Mouse (Mus musculus) forebrain, embryonic 11.5 days (tissue): ENCODE measurements around the gene Vav2. TPM values are rescaled to one million over a fixed set of nuclear protein-coding genes. Genes with fewer than 3 reads are reported as not detected.

Experiments used
- ATAC-seq: fragments of 200-750 bp; cut with Nextera tagmentation; replicated peaks from 2 replicates; pipeline ENCODE4 v1.8.0; 2017; ENCODE audit warnings: moderate TSS enrichment; ENCODE audit not compliant: low FRiP score
- DNase-seq: peaks from one replicate; pipeline ENCODE4 v3.0.0-alpha.2; 2017; ENCODE audit warnings: low spot score
- H3K27ac ChIP-seq: fragments of 300-500 bp; sonication (generic); 2 replicates; pipeline ENCODE4 v1.5.1; 2014; ENCODE audit warnings: low read depth, low read length
- H3K27me3 ChIP-seq: fragments of 300-500 bp; sonication (generic); 2 replicates; pipeline ENCODE4 v1.6.1; 2014; ENCODE audit warnings: mild to moderate bottlenecking, low read length, mixed read lengths; ENCODE audit not compliant: control insufficient read depth, insufficient read depth
- H3K36me3 ChIP-seq: fragments of 300-500 bp; sonication (generic); 2 replicates; pipeline ENCODE4 v1.6.1; 2014; ENCODE audit warnings: mild to moderate bottlenecking, low read length, moderate library complexity, mixed read lengths; ENCODE audit not compliant: control insufficient read depth, insufficient read depth
- H3K4me1 ChIP-seq: fragments of 300-500 bp; sonication (generic); replicated peaks from 2 replicates; pipeline ENCODE4 v1.6.1; 2014; ENCODE audit warnings: low read length, mixed read lengths; ENCODE audit not compliant: control insufficient read depth, insufficient read depth
- H3K4me2 ChIP-seq: fragments of 300-500 bp; sonication (generic); 2 replicates; pipeline ENCODE4 v1.6.1; 2014; ENCODE audit warnings: low read depth, mild to moderate bottlenecking, low read length, moderate library complexity, mixed read lengths; ENCODE audit not compliant: severe bottlenecking
- H3K4me3 ChIP-seq: fragments of 300-500 bp; sonication (generic); 2 replicates; pipeline ENCODE4 v1.5.1; 2014; ENCODE audit warnings: low read depth, low read length
- H3K9ac ChIP-seq: fragments of 300-500 bp; sonication (generic); 2 replicates; pipeline ENCODE4 v1.6.1; 2014; ENCODE audit warnings: low read length
- H3K9me3 ChIP-seq: fragments of 300-500 bp; sonication (generic); 2 replicates; pipeline ENCODE4 v1.6.1; 2016; ENCODE audit warnings: low read length, mixed read lengths; ENCODE audit not compliant: control insufficient read depth
- WGBS: fragments of 180-500 bp; shearing (Covaris S2); extraction: QIAGEN DNeasy Blood & Tissue Kit; methylation state at CpG from one replicate; pipeline ENCODE4 v1.1.7; 2014; 5-methylcytosine and 5-hydroxymethylcytosine counted together
- polyA plus RNA-seq: library from polyadenylated mRNA; unstranded; fragments of >200 nt; fragmentation: Nextera tagmentation; extraction: Ambion mirVana; gene quantifications from 2 replicates; pipeline ENCODE4 v1.2.1, GENCODE M21; 2014

The Vav2 gene
- polyA plus RNA-seq, 1 experiment from 2014 or later: 12.7 TPM

DNA sequence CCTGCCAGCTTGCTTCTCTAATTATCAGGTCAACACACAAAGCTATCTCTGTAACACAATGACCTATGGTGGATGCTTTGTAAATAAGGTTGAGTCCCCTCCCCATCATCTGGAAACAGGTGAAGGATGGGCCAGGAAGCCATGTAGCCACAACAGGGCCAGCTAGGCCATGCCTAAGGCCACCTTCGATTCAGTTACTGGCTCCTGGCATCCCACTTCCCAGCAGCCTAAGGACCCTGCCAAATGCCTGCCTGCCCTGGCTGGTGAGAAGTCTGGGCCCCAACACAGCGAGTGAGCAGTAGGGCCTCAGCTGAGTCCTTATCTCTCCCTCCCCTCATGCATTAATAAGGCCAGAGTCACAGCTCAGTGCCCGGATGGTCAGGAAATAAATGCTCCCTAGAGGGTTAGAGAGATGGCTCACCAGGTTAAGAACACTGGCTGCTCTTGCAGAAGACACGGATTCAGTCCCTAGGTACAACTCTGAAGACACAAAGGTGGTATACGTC is 9.1 kb downstream of the Vav2 start:
- DNase-seq (no peak), ATAC-seq (no peak)
- no peaks in the 10 kb centered on the region for H3K27me3 ChIP-seq
- no peaks in the 10 kb centered on the region for H3K9me3 ChIP-seq
- H3K9ac ChIP-seq: no peak overlapping the region; the same call in 1 of the 2 replicates
- H3K27ac ChIP-seq: no peak overlapping the region
- H3K36me3 ChIP-seq: no peaks in the 10 kb centered on the region
- 78% methylated on average over 5 of the region's 5 CpGs for WGBS
- H3K4me1 ChIP-seq: peaks cover 36% of the 10 kb centered on the region
- no peak overlapping the region for H3K4me2 ChIP-seq
- H3K4me3 ChIP-seq: no peak overlapping the region

DNA sequence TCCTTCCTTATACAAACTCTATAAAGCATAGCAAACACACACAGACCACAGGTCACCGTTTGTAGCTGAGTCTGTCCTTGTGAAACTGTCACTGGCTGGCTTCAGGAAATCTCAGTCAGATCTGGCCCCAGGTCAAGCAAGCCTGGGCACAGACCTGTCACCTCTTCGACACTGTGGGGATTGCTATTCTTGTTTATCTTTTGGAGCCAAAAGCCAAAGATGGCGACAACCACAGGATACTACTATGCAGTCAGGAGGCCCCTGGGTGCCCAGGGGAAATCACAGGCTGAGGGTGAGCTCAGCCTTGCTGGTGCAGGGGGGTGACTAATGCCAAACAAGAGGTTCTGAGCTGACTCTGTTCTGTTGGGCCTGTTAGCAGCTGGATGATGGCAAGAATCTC is 10.4 kb downstream of the Vav2 start:
- no peak for ATAC-seq
- 65% methylated on average over 3 of the region's 3 CpGs for WGBS
- peaks cover 44% of the 10 kb centered on the region for H3K4me1 ChIP-seq
- H3K27ac ChIP-seq: no peak overlapping the region
- no peak for DNase-seq
- H3K4me3 ChIP-seq: no peak overlapping the region
- H3K4me2 ChIP-seq: no peak overlapping the region
- H3K36me3 ChIP-seq: no peaks in the 10 kb centered on the region
- H3K9me3 ChIP-seq: no peaks in the 10 kb centered on the region
- H3K9ac ChIP-seq: no peak overlapping the region
- no peaks in the 10 kb centered on the region for H3K27me3 ChIP-seq

DNA sequence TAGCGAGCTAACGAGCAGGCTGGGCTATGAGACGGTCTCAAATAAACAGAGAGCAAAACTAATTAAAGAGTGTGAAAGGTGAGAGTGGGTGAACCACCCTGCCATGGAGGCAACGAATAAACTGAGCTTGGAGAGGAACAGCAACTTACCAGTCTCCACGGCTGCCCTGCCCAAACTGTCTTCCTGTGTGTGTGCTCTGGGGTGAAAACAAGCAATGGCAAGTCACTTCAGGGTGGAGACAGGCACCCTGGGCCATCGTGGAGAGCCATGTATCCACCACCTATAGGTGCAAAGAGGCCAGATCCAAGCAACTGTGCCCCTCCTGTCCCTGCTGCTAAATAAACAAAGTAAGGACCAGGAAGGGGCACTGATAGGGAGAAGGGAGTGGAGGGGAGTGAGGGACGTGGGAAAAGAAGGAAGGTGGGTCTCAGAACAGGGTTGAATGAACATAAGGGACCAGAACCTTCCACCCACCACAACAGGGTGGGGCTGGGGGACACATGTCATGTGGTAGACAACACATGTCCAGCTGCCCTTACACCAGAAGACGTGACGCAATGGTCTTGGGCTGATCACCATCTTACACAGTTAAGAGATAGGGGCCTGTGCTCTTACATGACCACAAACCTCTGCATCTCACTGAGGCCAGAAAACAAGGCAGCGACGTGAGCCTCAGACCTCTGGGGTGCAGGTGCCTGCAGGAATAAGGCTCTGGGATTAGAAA is 11.6 kb downstream of the Vav2 start:
- Histone ChIP-seq H3K4me1 (peaks cover 49% of the 10 kb centered on the region), H3K4me2 (no peak overlapping the region), H3K36me3 (no peaks in the 10 kb centered on the region), H3K27me3 (no peaks in the 10 kb centered on the region), H3K27ac (no peak overlapping the region), H3K9me3 (no peaks in the 10 kb centered on the region), H3K4me3 (no peak overlapping the region), H3K9ac (0 out of 2 replicates have a peak overlapping the region, but pooled peaks have one; percentile 9)
- DNase-seq (no peak), ATAC-seq (no peak)
- whole genome bisulfite sequencing: 62% methylated on average over 11 of the region's 11 CpGs

DNA sequence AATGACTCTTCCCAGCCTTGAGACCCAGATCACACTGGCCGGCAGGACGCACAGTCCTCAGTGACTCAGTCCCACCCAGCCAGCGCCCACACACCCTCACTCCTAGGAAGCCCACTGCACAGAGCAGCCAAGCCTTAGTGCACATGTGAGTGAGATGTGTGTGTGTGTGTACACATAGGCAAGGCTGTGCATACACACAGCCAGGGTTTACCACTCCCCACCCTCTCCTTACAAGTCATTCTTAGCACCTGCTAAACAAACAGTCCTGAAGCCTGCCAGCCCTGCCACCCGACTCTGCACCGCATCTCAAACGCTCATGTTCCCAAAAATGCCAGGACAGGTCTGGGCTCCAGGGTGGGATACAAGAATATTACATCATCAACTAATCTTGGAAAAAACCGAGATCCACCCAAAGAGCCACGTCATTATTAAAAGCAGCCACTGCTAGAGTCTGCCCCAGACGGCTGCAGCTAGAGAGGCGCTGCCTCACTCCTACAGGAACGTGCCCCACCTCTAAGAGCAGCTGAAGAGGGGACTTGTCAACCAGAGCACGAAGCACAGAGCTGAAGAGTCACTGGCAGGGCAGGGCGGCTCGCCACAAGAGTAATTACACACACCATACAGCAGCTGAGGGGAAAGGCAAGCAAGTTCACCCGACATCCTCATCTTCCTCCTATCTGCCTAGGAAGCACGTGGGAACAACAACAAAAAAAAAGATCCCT is 12.7 kb downstream of the Vav2 start:
- Histone ChIP-seq H3K27me3 (no peaks in the 10 kb centered on the region), H3K27ac (peak overlapping the region; percentile 73), H3K36me3 (no peaks in the 10 kb centered on the region), H3K4me1 (peaks cover 49% of the 10 kb centered on the region), H3K9me3 (no peaks in the 10 kb centered on the region), H3K4me2 (peak overlapping the region; percentile 38), H3K4me3 (no peak overlapping the region), H3K9ac (peak overlapping the region; percentile 9)
- DNase-seq (peak; percentile 66), ATAC-seq (peak; percentile 77)
- 14% methylated on average over 16 of the region's 16 CpGs for WGBS

DNA sequence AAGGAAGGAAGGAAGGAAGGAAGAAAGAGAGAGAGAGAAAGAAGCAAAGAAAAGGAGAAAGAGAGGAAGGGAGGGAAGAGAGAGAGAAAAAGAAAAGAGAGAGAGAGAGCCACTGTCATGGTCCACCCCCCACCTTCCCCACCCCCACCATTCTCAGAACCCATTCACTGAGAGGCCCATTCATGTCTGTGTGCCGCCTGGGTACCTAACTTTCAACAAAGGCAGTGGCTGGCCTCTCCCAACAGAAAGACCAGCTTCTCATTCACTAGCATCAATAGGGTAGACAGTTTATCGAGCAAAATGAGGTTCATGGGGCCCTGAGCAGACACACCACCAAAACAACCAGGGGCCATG is 13.3 kb downstream of the Vav2 start:
- no peak overlapping the region for H3K4me3 ChIP-seq
- ATAC-seq: peak; percentile 56

DNA sequence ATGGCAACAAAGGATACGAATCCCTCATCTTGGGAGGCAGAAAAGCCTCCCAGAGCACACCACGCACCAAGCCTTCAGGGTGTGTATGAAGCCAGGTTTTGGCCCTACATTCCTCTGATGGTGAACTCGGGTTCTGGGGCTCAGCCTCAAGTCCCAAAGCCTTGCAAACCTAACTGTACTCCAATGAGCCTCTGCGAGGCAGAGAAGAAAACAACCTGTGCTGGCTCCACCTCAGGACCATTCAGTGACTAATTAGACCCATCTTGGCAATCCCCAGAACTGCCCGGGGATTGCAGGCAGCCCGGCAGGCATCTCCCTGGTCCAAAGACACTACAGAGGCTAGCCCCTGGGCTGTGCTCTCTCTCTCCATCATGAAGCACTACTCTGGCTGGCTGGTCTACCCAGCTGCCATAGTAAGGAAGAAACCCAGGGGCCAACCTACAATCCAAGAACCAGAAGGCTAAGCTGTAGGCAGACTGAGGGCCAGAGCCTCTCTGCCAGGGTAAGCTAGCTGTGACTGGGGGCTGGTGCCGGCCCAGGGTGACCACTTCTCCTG is 14.5 kb downstream of the Vav2 start:
- ATAC-seq: no peak
- Histone ChIP-seq H3K27ac (peak overlapping the region; percentile 60; the same call in 1 of the 2 replicates), H3K4me3 (no peak overlapping the region), H3K9ac (no peak overlapping the region), H3K4me2 (no peak overlapping the region), H3K27me3 (no peaks in the 10 kb centered on the region), H3K4me1 (peaks cover 44% of the 10 kb centered on the region), H3K36me3 (no peaks in the 10 kb centered on the region), H3K9me3 (no peaks in the 10 kb centered on the region)
- 12% methylated on average over 7 of the region's 7 CpGs for WGBS
- no peak for DNase-seq

More for the DNA sequence above, 13.3 kb downstream of the Vav2 start:
- Histone ChIP-seq H3K9me3 (no peaks in the 10 kb centered on the region), H3K27ac (peak overlapping the region; percentile 73), H3K36me3 (no peaks in the 10 kb centered on the region), H3K9ac (peak overlapping the region; percentile 9), H3K4me2 (peak overlapping the region; percentile 38; the same call in 1 of the 2 replicates), H3K4me1 (peaks cover 46% of the 10 kb centered on the region), H3K27me3 (no peaks in the 10 kb centered on the region)
- no peak for DNase-seq
- WGBS: 13% methylated on average over 2 of the region's 2 CpGs

DNA sequence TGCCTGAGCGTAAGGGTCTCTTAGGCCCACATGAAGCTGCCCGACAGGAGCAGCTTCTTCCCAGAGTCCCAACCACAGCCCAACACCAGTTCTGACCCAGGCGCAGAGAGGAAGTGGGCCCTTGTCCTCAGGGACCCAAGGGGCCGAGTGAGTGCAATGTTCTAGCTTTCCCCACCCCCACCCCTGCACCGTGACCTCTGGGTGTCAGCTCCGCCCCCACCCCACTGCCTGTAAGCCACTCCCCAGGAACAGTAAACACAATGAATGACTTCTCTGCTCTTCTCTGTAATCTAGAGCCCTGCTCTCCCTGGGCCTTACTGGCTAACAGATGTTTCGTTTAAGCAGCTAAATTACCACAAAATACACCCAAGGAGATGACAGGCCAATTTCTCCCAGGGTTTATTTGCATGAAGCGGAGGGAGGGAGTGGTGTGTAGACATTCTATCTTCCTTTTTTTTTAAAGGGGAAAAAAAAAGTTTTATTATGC is 15.1 kb downstream of the Vav2 start:
- H3K27ac ChIP-seq: peak overlapping the region; percentile 60; the same call in 1 of the 2 replicates
- H3K4me2 ChIP-seq: no peak overlapping the region
- no peaks in the 10 kb centered on the region for H3K9me3 ChIP-seq
- WGBS: 20% methylated on average over 8 of the region's 8 CpGs
- H3K4me1 ChIP-seq: peaks cover 44% of the 10 kb centered on the region
- ATAC-seq (no peak), DNase-seq (no peak)
- H3K9ac ChIP-seq: no peak overlapping the region
- no peaks in the 10 kb centered on the region for H3K36me3 ChIP-seq
- no peak overlapping the region for H3K4me3 ChIP-seq
- H3K27me3 ChIP-seq: no peaks in the 10 kb centered on the region

DNA sequence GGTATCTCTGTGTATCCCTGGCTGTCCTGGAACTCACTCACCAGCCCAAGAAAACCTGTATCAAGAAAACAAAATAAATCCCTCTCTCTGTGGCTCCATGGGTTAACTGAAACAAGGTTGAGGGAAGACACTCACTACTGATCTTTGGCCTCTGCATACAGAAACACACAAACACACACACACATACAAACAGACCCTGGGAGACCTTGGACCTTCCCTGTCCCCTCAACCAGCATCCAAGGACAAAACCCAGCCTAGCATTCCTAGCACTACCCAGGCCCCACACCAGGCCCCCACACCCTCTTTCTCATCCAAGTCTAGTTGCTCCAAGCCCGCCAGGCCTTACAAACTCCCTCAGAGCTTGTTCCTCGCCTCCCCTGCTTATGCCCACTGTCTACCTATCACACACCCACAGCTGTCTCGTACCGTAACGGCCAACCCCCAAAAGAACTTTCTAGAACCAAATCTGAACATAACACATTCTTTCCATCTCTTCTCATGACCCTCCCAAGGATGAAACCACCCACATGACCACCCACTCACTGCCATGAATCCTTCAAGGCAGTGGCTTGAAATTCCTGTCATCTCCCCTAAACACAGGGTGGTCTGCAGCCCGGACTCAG is 16.2 kb downstream of the Vav2 start:
- no peak for ATAC-seq
- Histone ChIP-seq H3K27me3 (no peaks in the 10 kb centered on the region), H3K9me3 (no peaks in the 10 kb centered on the region), H3K4me3 (no peak overlapping the region), H3K4me1 (peaks cover 40% of the 10 kb centered on the region), H3K36me3 (no peaks in the 10 kb centered on the region), H3K9ac (no peak overlapping the region), H3K4me2 (no peak overlapping the region), H3K27ac (no peak overlapping the region)
- no peak for DNase-seq
- 90% methylated on average over 6 of the region's 6 CpGs for WGBS
